Mouse (Mus musculus) heart, postnatal 0 days (tissue): Measurements from ENCODE around the gene Cldn4. TPM values are rescaled to one million over a fixed set of nuclear protein-coding genes. Genes with fewer than 3 reads are reported as not detected.
A peak's percentile ranks its signal among the peaks of the same experiment; 100 is the strongest.

Source experiments
- ATAC-seq: fragments of 200-750 bp; cut with Nextera tagmentation; 2 replicates; pipeline ENCODE4 v1.8.0; 2017; ENCODE audit warnings: low read depth, moderate number of reproducible peaks, moderate library complexity; ENCODE audit not compliant: insufficient read depth
- DNase-seq: peaks from one replicate; pipeline ENCODE4 v3.0.0-alpha.2; 2016; ENCODE audit warnings: low spot score
- H3K27ac ChIP-seq: fragments of 300-500 bp; sonication (generic); 2 replicates; pipeline ENCODE4 v1.5.1; 2014; ENCODE audit warnings: low read depth, mild to moderate bottlenecking
- H3K27me3 ChIP-seq: fragments of 300-500 bp; sonication (generic); 2 replicates; pipeline ENCODE4 v1.6.1; 2014; ENCODE audit warnings: low read length, mixed read lengths; ENCODE audit not compliant: control insufficient read depth, insufficient read depth
- H3K36me3 ChIP-seq: fragments of 300-500 bp; sonication (generic); replicated peaks from 2 replicates; pipeline ENCODE4 v1.6.1; 2014; ENCODE audit warnings: low read length, mixed read lengths; ENCODE audit not compliant: control insufficient read depth, insufficient read depth
- H3K4me1 ChIP-seq: fragments of 300-500 bp; sonication (generic); 2 replicates; pipeline ENCODE4 v1.6.1; 2014; ENCODE audit warnings: antibody characterized with exemption; ENCODE audit not compliant: control insufficient read depth, insufficient read depth
- H3K4me2 ChIP-seq: fragments of 300-500 bp; sonication (generic); 2 replicates; pipeline ENCODE4 v1.6.1; 2014; ENCODE audit warnings: low read depth, mild to moderate bottlenecking, low read length, moderate library complexity
- H3K4me3 ChIP-seq: fragments of 300-500 bp; sonication (generic); 2 replicates; pipeline ENCODE4 v1.5.1; 2014; ENCODE audit warnings: low read depth, low read length
- H3K9ac ChIP-seq: fragments of 300-500 bp; sonication (generic); replicated peaks from 2 replicates; pipeline ENCODE4 v1.6.1; 2014; ENCODE audit warnings: low read depth, low read length, mixed read lengths
- H3K9me3 ChIP-seq: fragments of 300-500 bp; sonication (generic); replicated peaks from 2 replicates; pipeline ENCODE4 v1.6.1; 2016; ENCODE audit warnings: low read length; ENCODE audit not compliant: control insufficient read depth
- CTCF ChIP-seq: IDR thresholded peaks from 2 replicates; pipeline ENCODE4 v1.5.1; 2016; ENCODE audit warnings: antibody characterized with exemption, control low read depth, low read depth
- EP300 ChIP-seq: IDR thresholded peaks from 2 replicates; pipeline ENCODE4 v1.6.1; 2016; ENCODE audit warnings: antibody characterized with exemption, low read depth
- WGBS: fragments of 180-500 bp; shearing (Covaris S2); extraction: QIAGEN DNeasy Blood & Tissue Kit; methylation state at CpG from one replicate; pipeline ENCODE4 v1.1.7; 2014; 5-methylcytosine and 5-hydroxymethylcytosine counted together
- polyA plus RNA-seq: library from polyadenylated mRNA; unstranded; fragments of >200 nt; fragmentation: Nextera tagmentation; extraction: Ambion mirVana; gene quantifications from 2 replicates; pipeline ENCODE4 v1.2.1, GENCODE M21; 2015
- total RNA-seq: library from RNA; depleted of rRNA; stranded (reverse); fragments of >200 nt; gene quantifications from 2 replicates; pipeline ENCODE4 v1.2.3, GENCODE M21; 2014; ENCODE audit warnings: low replicate concordance

Gene Cldn4
- total and polyA plus RNA-seq, 2 experiments from 2014 or later = 10.2 TPM; not detected in 1

GRCm38 (mm10) chr5:134985633-134986297 lies 39.0 kb upstream of the Cldn4 start, which contains the start of gene Cldn3:
Cldn3 (plus strand) TSS chr5:134986214.
- Histone ChIP-seq H3K36me3 (no peaks in the 10 kb centered on the region), H3K9ac (no peak within 1 kb of the TSS), H3K27ac (no peak within 1 kb of the TSS), H3K27me3 (peaks cover 59% of the 10 kb centered on the region), H3K4me2 (peak within 1 kb of the TSS; percentile 39), H3K4me1 (no peaks in the 10 kb centered on the region), H3K9me3 (no peaks in the 10 kb centered on the region), H3K4me3 (peak within 1 kb of the TSS; percentile 27)
- DNase-seq (peak; percentile 26), ATAC-seq (peak; percentile 67)
- TF ChIP-seq CTCF (no peak), EP300 (no peak)
- 2% methylated on average over 25 of the region's 25 CpGs for WGBS

GRCm38 (mm10) chr5:134983771-134984170 lies 37.0 kb upstream of the Cldn4 start:
- Histone ChIP-seq H3K27me3 (peaks cover 50% of the 10 kb centered on the region), H3K27ac (no peak overlapping the region), H3K4me2 (no peak overlapping the region), H3K9me3 (no peaks in the 10 kb centered on the region), H3K4me1 (no peaks in the 10 kb centered on the region), H3K36me3 (no peaks in the 10 kb centered on the region), H3K4me3 (no peak overlapping the region), H3K9ac (no peak overlapping the region)
- DNase-seq = no peak
- no peak for ATAC-seq
- TF ChIP-seq EP300 = no peak
- no peak for TF ChIP-seq CTCF
- 51% methylated on average over 3 of the region's 3 CpGs for WGBS

- Histone ChIP-seq H3K4me1 (no peaks in the 10 kb centered on the region), H3K36me3 (no peaks in the 10 kb centered on the region), H3K4me3 (no peak overlapping the region), H3K9ac (no peak overlapping the region), H3K9me3 (no peaks in the 10 kb centered on the region), H3K27me3 (peaks cover 44% of the 10 kb centered on the region), H3K4me2 (no peak overlapping the region), H3K27ac (no peak overlapping the region)
- no peak for ATAC-seq
- DNase-seq = no peak
- WGBS = 86% methylated on average over 1 of the region's 1 CpGs
- no peak for TF ChIP-seq CTCF
- no peak for TF ChIP-seq EP300
Observed at GRCm38 (mm10) chr5:134983111-134983510, 36.4 kb upstream of the Cldn4 start.

GRCm38 (mm10) chr5:134981149-134981548 lies 34.4 kb upstream of the Cldn4 start:
- Histone ChIP-seq H3K36me3 (no peaks in the 10 kb centered on the region), H3K4me3 (no peak overlapping the region), H3K9me3 (no peaks in the 10 kb centered on the region), H3K27me3 (peaks cover 24% of the 10 kb centered on the region), H3K4me2 (no peak overlapping the region), H3K27ac (no peak overlapping the region), H3K9ac (no peak overlapping the region), H3K4me1 (no peaks in the 10 kb centered on the region)
- 46% methylated on average over 10 of the region's 10 CpGs for WGBS
- DNase-seq = no peak
- no peak for ATAC-seq
- no peak for TF ChIP-seq CTCF
- TF ChIP-seq EP300 = no peak

GRCm38 (mm10) chr5:134977837-134978236 lies 31.1 kb upstream of the Cldn4 start:
- Histone ChIP-seq H3K27ac (no peak overlapping the region), H3K27me3 (no peaks in the 10 kb centered on the region), H3K36me3 (no peaks in the 10 kb centered on the region), H3K4me3 (no peak overlapping the region), H3K9me3 (no peaks in the 10 kb centered on the region), H3K4me1 (peaks cover 4% of the 10 kb centered on the region; the same call in 1 of the 2 replicates), H3K9ac (no peak overlapping the region), H3K4me2 (no peak overlapping the region)
- TF ChIP-seq EP300 (no peak), CTCF (no peak)
- no peak for DNase-seq
- 34% methylated on average over 4 of the region's 4 CpGs for WGBS
- no peak for ATAC-seq
